Mouse (Mus musculus): ENCODE data around the gene Pitpnm3. TPM values are rescaled to one million over a fixed set of nuclear protein-coding genes. Genes with fewer than 3 reads are reported as not detected.

Gene Pitpnm3
- total RNA-seq, 1 experiment from 2014 or later: 1.9 TPM

GRCm38 (mm10) chr11:72050168-72050894, 85.2 kb downstream of the Pitpnm3 start:
- no peak for DNase-seq

DNA sequence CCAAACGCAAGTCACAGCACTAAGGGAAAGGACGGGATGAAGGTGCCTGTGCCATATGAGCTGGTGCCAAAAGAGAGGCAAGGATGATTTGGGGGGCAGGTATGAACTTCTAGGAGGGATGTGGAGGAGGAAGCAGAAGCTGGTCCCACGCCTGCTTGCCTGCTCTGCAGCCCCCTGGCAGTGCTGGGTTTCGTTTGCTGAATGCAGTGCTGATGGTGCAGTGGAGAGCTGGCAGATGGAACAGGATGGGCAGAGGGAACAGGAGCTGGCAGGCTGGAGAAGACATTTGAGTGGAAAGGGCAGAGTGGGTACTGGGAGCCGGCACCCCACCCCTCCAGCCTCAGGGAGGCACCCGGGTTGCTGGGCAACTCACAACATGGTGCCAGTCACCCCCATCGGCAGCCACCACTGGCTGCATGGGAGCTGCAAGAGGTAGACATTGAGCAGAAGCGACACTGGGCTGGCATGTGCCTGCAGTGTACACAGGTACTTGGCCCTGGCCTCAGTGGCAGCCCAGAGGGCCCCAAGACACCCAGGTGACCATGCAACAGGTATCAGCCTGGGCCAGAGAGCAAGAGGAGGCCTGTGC, 86.3 kb downstream of the Pitpnm3 start:
- no peak for DNase-seq

DNA sequence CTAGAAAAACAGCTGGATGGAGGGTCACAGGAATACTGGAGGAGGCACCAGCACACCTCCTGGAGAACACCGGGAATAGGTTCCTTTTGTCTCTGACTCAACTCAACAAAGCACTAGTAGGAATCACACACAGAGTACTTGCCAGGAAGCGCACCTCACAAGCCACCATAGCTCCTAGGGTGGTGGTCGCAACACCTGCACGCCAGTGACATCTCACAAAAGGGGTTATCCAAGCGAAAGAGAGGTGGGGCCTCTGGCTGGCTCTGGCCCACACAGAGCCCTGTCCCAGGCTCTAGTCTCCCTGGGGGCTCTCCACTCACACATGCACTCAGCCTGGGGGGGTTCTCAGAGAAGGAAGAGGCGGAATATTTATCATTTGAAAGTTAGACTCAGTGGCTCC, 86.8 kb downstream of the Pitpnm3 start:
- DNase-seq: no peak

DNA sequence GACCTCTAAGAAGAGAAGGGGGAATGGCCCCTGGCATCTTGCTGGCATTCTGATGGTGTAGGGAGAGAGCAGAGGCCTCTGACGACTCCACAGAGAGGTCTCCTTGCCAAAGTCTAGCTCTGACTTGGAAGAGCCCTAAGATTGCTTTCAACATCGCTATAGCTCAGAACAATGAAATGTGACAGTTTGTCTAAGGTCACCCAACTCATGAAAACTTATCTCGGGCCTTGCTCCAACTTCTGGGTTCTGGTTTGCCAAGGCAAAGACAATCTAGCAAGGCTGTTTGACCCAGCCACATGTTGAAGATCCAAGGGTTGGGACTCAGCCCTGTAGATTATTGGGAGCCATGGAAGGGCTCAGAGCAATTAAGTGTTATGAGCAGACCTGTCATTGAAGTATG, 91.3 kb downstream of the Pitpnm3 start:
- DNase-seq: no peak

DNA sequence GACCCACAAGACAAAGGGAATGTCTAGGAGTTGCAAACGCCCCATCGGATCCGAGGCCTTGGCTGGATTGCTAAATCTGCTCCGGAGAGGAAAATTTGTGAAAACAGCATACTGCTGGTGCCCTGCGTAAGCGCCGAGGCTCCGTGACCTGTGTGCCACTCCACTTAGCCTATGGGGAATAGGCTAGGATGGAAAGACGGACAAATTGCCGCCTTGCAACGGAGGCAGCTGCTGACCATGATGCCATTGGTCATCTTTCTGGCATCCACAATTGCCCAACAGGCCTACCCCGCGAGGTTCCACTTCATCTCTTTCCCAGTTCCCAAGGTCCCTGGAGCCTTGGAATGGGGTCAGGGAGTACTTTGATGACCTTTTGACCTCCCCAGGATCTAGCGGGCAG, 92.9 kb downstream of the Pitpnm3 start:
- no peak for DNase-seq

GRCm38 (mm10) chr11:72041768-72042607, 93.6 kb downstream of the Pitpnm3 start, which contains the start of gene Pimreg:
Pimreg (plus strand) TSS chr11:72042032.
- peak; percentile 87 for DNase-seq

DNA sequence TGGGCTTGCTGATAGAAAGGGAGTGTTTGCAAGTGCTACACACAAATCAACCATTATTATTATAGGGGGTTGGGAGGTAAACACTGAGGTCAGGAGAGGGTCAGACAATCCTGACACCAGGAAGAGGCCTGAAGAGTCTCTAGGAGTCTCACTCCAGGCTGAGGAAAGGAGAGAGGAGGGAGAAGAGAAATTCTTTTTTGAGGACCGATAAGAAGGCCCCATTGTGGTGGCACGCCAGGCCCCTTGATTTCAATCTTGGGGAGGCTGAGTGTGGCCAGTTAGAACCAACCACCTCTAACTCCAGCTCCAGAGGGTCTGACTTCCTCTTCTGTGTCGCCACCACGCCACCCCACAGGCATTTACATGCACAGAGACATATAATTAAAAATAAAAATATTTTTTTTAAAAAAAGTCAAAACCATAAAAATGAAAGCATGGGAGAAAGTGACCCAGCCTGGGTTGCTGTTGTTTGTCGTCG, 94.2 kb downstream of the Pitpnm3 start:
- no peak for DNase-seq

- DNase-seq: no peak
Measured at GRCm38 (mm10) chr11:72039599-72040386, 95.8 kb downstream of the Pitpnm3 start.

DNA sequence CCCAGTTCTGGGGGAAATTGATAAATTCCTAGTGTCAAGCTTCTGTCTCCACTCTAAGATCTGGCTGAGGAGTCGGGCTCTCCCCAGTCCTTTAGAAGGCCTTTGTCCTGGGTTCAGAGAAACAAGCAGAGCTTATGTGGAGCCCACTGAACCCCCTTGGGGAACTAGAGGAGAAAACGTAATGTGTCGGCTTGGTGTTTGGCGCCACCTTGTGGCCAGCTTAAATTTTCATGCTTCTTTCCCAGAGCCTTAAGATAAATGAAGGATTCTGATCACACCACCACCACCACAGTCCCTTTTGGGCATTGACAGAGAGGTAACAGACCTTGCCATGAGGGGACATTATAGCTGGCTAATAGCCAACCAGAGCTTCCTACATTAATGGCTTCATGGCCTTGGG, 97.6 kb downstream of the Pitpnm3 start:
- DNase-seq: peak; percentile 70

GRCm38 (mm10) chr11:72037409-72037808, 98.2 kb downstream of the Pitpnm3 start, which contains the start of gene Aipl1:
Aipl1 (minus strand) TSS chr11:72037509.
- DNase-seq: no peak

- DNase-seq: no peak
Measured at GRCm38 (mm10) chr11:72032589-72032988, 103.0 kb downstream of the Pitpnm3 start.

DNA sequence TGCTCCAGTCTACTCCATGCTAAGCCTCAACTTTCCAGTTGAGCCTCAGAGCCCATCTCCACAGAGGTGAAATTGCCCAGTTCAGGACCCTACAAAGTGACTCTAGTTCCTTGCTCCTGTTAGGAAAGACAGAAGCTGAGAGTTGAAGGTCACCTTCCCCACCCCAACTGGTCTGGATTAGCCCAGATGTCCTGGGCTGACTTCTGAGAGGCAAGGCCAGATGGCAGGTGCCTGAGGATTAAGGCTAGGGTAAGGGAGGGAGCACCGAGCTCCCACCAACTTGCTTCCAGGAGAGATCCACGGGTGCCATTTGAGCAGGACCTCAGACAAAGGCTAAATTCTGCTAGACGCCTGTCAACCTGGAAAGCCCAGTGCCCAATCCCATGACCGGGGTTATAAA, 103.5 kb downstream of the Pitpnm3 start:
- DNase-seq: no peak

- DNase-seq: no peak
Measured at GRCm38 (mm10) chr11:72031353-72031752, 104.2 kb downstream of the Pitpnm3 start.

- DNase-seq: peak; percentile 35
Measured at GRCm38 (mm10) chr11:72029143-72029542, 106.4 kb downstream of the Pitpnm3 start.

DNA sequence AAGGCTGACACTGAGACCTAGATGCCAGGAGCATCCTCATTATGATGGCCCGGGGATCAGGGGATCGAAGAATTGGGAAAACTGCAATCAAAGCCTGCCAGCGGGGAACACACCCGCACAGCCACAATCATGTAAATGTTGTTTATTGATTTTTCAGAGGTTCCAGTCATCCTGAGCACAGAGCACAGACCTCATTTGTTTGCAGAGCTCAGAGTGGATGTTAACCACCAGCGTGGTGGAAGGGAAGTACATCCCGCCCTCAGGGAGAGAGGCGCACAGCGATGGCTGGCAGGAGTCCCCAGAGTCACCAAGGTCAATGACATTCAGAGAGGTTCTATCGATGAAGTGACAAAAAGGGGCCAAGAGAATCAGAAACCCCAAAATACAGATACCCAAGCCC, 107.7 kb downstream of the Pitpnm3 start:
- no peak for DNase-seq

DNA sequence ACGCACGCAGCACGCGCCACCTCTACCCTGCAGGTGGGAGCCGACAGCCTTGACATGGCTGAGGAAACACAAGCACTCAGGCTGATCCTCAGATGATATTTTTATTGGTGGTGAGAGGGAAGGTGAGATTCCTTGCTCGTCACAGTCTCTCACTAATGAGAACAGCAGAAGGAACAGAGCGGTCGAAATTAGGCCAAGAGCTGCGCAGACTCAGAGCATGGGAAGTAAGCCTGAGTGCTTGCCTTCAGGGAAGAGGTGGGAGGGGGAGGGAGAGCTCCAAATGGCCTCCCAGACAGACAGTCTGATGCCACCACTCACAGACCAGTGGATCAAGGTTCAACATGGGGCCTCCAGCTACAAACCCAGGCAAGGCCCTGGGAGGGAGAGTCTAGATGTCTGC, 109.1 kb downstream of the Pitpnm3 start:
- no peak for DNase-seq

- no peak for DNase-seq
Measured at GRCm38 (mm10) chr11:72025843-72026242, 109.7 kb downstream of the Pitpnm3 start.

DNA sequence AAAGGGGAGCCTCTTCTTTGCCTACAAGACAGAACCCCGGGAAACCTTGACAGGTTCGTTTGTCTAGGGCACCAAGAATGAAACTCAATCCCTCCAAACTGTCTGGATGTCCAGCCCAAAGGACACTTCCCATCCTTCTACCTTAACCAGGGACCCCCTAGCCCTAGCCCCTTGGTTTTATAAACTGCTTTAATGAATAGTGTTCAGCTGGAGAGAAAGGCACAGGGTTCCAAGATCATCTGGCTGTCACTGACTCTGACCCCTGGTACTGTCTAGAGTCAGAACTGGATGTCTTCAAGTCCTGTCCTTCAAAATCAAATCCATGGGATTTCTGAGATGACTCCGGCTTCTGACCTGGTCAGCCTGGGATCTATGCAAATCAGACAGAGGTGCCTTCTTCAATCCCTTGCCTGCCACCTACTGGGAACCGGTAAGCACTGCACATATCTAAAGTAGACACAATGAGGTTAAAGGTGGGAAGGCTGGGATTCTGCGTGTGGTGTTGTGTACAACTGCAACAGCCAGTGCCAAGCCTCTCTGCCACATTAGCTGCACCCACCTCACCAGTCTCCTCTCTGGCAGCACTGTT, 111.3 kb downstream of the Pitpnm3 start:
- DNase-seq: peak; percentile 56

DNA sequence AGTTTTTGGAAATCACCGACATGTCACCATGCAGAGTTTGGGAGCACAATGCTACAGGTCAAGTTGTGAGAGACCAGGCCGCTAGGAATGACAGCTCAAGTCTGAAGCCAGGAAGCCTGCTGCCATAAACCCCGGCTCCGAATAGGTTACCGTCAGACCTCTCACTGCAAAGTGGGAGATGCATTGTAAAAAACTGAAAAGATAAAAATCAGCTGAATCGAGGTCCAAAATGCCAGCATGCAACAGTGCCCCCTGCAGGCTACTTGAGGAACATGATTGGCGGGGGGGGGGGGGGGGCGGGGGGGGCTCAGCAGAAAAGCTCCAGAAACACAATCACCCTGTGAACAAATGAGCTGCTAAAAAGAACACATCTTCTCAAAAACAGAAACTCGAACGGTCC, 112.0 kb downstream of the Pitpnm3 start:
- DNase-seq: no peak

DNA sequence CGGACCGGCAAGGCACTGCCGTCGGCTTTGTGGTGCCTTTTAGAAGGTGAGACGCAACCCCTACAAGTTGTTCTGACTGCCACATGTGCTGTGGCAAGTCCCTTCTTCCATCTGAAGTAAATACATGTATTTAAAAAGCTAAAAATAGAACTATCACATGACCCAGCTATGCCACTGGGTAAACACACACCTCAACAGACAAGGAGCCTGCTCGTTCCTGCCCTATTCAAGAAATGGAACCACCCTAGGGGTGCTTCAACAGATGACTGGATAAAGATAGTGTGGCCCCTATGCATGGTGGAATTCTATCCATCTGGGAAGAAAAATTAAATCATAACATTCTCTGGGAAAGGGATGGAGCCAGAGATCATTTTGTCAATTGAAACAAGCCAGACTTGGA, 112.8 kb downstream of the Pitpnm3 start:
- DNase-seq: no peak

DNA sequence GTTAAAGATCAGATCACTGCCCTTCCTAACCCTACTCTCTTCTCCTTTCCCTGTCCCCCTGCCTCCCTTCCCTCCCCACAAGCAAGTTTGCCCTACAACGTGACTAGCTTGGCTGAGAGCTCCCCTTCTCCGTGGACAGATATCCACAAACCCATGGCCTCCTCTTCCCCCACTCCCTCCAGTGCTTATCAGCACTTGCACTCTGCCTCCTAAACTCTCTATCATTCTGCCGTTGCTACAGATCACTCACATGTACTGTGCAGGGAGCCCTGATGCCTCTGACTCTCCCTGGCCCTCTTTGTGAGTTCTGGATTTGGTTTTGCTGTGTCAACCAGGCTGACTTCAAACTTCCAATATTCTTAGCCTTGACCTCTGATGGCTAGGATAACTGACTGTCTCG, 114.6 kb downstream of the Pitpnm3 start:
- DNase-seq: no peak

DNA sequence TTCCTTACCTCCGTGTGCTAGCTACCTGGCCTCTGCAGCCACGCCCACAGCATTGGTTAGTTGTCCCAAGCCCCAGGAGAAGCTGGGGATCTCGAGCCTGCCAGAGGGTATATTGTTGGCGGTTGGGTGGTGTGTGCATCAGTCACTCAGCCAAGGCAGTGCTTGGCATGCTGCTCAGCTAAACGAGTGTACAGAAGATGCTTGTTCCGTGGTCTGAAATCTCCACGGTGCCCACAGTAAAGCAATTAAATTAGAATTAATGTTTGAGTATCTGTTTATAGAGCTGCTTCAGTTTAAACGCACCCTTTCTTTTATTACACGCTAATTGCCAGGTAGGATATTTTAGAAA, 118.4 kb downstream of the Pitpnm3 start:
- no peak for DNase-seq
